Mouse (Mus musculus) myocyte (in vitro differentiated cells): ENCODE results near the gene Kdm6a. TPM values are rescaled to one million over a fixed set of nuclear protein-coding genes. Genes with fewer than 3 reads are reported as not detected.

ENCODE experiments used
- H3K27me3 ChIP-seq: one replicate; pipeline ENCODE4 v1.6.1; 2011; ENCODE audit not compliant: control insufficient read depth, insufficient read depth, insufficient read length
- H3K36me3 ChIP-seq: one replicate; pipeline ENCODE4 v1.6.1; 2011; ENCODE audit not compliant: control insufficient read depth, insufficient read depth
- H3K4me2 ChIP-seq: one replicate; pipeline ENCODE4 v1.6.1; 2011; ENCODE audit warnings: low read depth, control low read depth
- H3K4me3 ChIP-seq: one replicate; pipeline ENCODE4 v1.5.1; 2011; ENCODE audit warnings: mild to moderate bottlenecking, control low read depth, moderate library complexity
- H3K79me2 ChIP-seq: one replicate; pipeline ENCODE4 v1.6.1; 2011; ENCODE audit not compliant: control insufficient read depth, insufficient read depth
- H3ac ChIP-seq: one replicate; pipeline ENCODE4 v1.6.1; 2011; ENCODE audit not compliant: control insufficient read depth, insufficient read length
- CEBPB ChIP-seq: IDR thresholded peaks from 2 replicates; pipeline ENCODE4 v1.6.1; 2011; ENCODE audit warnings: mild to moderate bottlenecking, moderate library complexity; ENCODE audit not compliant: poor library complexity, insufficient read depth, severe bottlenecking
- E2F4 ChIP-seq: IDR thresholded peaks from one replicate; pipeline ENCODE4 v1.6.1; 2011; ENCODE audit warnings: mild to moderate bottlenecking, control low read depth, moderate library complexity; ENCODE audit not compliant: insufficient read depth
- MAX ChIP-seq: IDR thresholded peaks from one replicate; pipeline ENCODE4 v1.6.1; 2011; ENCODE audit warnings: low read depth, mild to moderate bottlenecking, control low read depth
- MYOD1 ChIP-seq, 3 experiments: IDR thresholded peaks; one replicate each; pipeline ENCODE4 v1.6.1; 2011; ENCODE audit warnings: control low read depth in 2 of 3, low read depth in 2 of 3, mild to moderate bottlenecking in 2 of 3, moderate library complexity in 1 of 3; ENCODE audit not compliant: insufficient read length in 2 of 3, control insufficient read depth in 1 of 3
- MYOG ChIP-seq, 3 experiments: IDR thresholded peaks; one replicate each; pipeline ENCODE4 v1.6.1; 2011; ENCODE audit warnings: control low read depth in 2 of 3, low read depth in 2 of 3, mild to moderate bottlenecking in 2 of 3; ENCODE audit not compliant: insufficient read length in 2 of 3, control insufficient read depth in 1 of 3, insufficient read depth in 1 of 3
- POLR2A ChIP-seq: IDR thresholded peaks from one replicate; pipeline ENCODE4 v1.6.1; 2011; ENCODE audit warnings: low read depth, mild to moderate bottlenecking, control low read depth, moderate library complexity; ENCODE audit not compliant: insufficient read length
- POLR2AphosphoS2 ChIP-seq: IDR thresholded peaks from one replicate; pipeline ENCODE4 v1.6.1; 2011; ENCODE audit warnings: low read depth, control low read depth; ENCODE audit not compliant: insufficient read length
- REST ChIP-seq: IDR thresholded peaks from one replicate; pipeline ENCODE4 v1.6.1; 2011; ENCODE audit warnings: mild to moderate bottlenecking, control low read depth, moderate library complexity; ENCODE audit not compliant: insufficient read depth, insufficient read length
- SRF ChIP-seq: IDR thresholded peaks from one replicate; pipeline ENCODE4 v1.6.1; 2011; ENCODE audit warnings: low read depth; ENCODE audit not compliant: control insufficient read depth, insufficient read length
- TCF12 ChIP-seq: IDR thresholded peaks from one replicate; pipeline ENCODE4 v1.6.1; 2011; ENCODE audit warnings: mild to moderate bottlenecking, control low read depth; ENCODE audit not compliant: poor library complexity, insufficient read depth, severe bottlenecking
- TCF3 ChIP-seq: IDR thresholded peaks from one replicate; pipeline ENCODE4 v1.6.1; 2011; ENCODE audit warnings: low read depth, control low read depth; ENCODE audit not compliant: insufficient read length
- USF1 ChIP-seq: IDR thresholded peaks from one replicate; pipeline ENCODE4 v1.6.1; 2011; ENCODE audit warnings: low read depth, mild to moderate bottlenecking, control low read depth, moderate library complexity
- polyA plus RNA-seq: library from polyadenylated mRNA; unstranded; fragments of >200 nt; fragmentation: generic; extraction: Trizol; gene quantifications from one replicate; pipeline ENCODE4 v1.2.1, GENCODE M21; 2012; ENCODE audit warnings: missing spikeins

Kdm6a gene
- polyA plus RNA-seq, 1 experiment: 5.7 TPM

DNA sequence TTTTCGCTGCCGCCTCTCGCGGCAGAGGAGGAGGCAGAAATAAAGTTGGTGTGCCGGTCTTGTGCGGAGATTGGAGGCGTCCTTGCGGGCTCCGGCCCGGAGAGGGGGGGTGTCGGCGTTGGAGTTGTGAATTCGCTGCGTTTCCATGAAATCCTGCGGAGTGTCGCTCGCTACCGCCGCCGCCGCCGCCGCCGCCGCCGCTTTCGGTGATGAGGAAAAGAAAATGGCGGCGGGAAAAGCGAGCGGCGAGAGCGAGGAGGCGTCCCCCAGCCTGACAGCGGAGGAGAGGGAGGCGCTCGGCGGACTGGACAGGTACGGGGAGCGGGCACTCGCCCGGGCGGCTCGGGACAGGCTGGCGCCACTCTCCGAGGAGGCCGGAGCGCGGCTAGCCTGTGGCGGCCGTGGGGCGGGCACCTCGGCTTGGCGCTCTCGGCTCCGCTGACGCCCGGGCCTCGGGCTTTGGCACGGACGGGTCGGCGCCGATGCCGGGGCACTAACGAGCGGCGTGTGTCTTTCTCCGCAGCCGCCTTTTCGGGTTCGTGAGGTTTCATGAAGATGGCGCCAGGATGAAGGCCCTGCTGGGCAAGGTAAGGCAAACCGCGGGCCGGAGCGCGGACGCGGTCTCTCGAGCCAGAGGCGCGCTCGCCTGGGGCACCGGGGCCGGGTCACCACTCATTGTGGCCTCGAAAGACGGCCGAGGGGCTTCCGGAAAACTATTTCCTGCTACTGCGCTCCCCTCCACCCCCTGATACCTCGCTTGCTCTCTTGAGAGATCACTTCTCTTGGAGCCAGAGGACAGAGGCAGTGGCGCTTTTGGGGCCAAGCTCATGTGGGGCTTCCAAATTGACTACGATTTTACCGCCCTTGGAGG is 721 bp downstream of the Kdm6a start:
- TF ChIP-seq POLR2A: no peak
- no peak for TF ChIP-seq TCF3
- TF ChIP-seq USF1: no peak
- no peak for TF ChIP-seq TCF12
- no peak for TF ChIP-seq MAX
- TF ChIP-seq MYOG (IDR thresholded peaks at IDR 0.05; ENCODE audit: control insufficient read depth in 1 of 3, insufficient read depth in 1 of 3, insufficient read length in 2 of 3, low read depth in 2 of 3): no peak
- TF ChIP-seq POLR2AphosphoS2: no peak
- TF ChIP-seq SRF: no peak
- TF ChIP-seq CEBPB: no peak
- TF ChIP-seq REST: no peak
- TF ChIP-seq MYOD1 (IDR thresholded peaks at IDR 0.05; ENCODE audit: control insufficient read depth in 1 of 3, insufficient read length in 2 of 3, low read depth in 2 of 3): no peak
- no peak for TF ChIP-seq E2F4
- H3ac ChIP-seq: peak overlapping the region; percentile 60
- no peaks in the 10 kb centered on the region for H3K27me3 ChIP-seq
- peak overlapping the region; percentile 53 for H3K4me2 ChIP-seq
- H3K36me3 ChIP-seq: no peaks in the 10 kb centered on the region
- peak overlapping the region; percentile 88 for H3K4me3 ChIP-seq
- H3K79me2 ChIP-seq: peaks cover 48% of the 10 kb centered on the region

DNA sequence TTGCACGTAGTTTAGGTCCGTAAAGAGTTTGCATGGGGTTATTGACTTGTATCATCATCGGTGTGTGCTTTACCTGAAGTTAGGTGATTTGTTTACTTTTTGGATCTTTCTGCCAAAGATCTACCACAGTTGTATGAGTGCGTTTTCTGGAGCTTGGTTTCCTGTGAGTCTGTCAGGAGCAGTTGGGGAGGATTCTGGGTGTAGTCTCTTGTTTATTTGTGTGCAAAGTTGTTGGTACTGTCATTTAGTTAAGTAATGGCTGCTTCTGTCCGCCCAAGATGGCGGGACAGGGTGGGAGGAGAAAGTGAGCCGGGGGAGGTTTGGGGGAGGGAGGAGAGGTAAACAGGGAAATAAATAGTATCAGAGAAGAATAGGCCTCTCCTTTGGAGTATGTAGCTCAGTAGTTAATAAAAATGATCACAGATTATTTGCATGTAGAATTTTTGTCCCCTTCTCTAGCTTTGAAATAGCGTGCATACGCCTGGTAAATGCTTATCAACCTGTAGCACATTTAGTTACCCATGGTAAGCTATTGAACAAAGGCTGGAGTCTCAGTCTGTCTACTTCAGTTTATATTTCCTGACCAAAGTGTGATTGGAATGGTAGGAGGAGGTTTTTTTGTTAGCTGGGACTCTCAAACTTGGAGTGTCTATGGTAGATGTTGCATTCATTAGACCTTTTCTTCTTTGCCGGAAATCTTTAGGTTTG is 1.7 kb downstream of the Kdm6a start:
- Histone ChIP-seq H3K4me2 (peak overlapping the region; percentile 72), H3K27me3 (no peaks in the 10 kb centered on the region), H3K4me3 (peak overlapping the region; percentile 88), H3K79me2 (peaks cover 58% of the 10 kb centered on the region), H3ac (peak overlapping the region; percentile 60), H3K36me3 (no peaks in the 10 kb centered on the region)
- TF ChIP-seq MAX (no peak), TCF3 (no peak), E2F4 (no peak), CEBPB (no peak), POLR2A (no peak), SRF (no peak), TCF12 (no peak), POLR2AphosphoS2 (no peak), MYOG (IDR thresholded peaks at IDR 0.05; ENCODE audit: control insufficient read depth in 1 of 3, insufficient read depth in 1 of 3, insufficient read length in 2 of 3, low read depth in 2 of 3) (no peak), REST (no peak), USF1 (no peak), MYOD1 (IDR thresholded peaks at IDR 0.05; ENCODE audit: control insufficient read depth in 1 of 3, insufficient read length in 2 of 3, low read depth in 2 of 3) (no peak)

DNA sequence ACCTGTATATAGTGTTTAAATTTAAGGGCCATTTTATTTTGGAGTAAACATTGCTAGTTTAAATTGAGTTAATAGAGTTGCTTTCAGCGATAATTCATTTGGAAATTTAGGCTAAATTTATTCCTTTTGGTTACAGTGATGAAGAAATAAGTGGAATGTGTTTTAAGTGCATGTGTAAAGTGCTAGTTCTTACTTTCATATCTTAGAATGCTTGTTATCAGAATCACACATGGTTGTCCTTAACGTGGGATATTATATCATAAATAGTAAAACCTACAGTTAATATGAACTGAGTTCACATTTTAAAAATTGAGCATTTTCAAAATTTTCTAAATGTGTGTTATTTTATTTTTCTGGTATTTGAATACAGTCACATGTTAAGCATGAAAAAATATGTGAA is 2.7 kb downstream of the Kdm6a start:
- peak overlapping the region; percentile 88 for H3K4me3 ChIP-seq
- peaks cover 67% of the 10 kb centered on the region for H3K79me2 ChIP-seq
- H3K4me2 ChIP-seq: peak overlapping the region; percentile 72
- TF ChIP-seq REST (no peak), TCF3 (no peak), MYOG (IDR thresholded peaks at IDR 0.05; ENCODE audit: control insufficient read depth in 1 of 3, insufficient read depth in 1 of 3, insufficient read length in 2 of 3, low read depth in 2 of 3) (no peak), E2F4 (no peak), MYOD1 (IDR thresholded peaks at IDR 0.05; ENCODE audit: control insufficient read depth in 1 of 3, insufficient read length in 2 of 3, low read depth in 2 of 3) (no peak)
- no peaks in the 10 kb centered on the region for H3K27me3 ChIP-seq
- no peak overlapping the region for H3ac ChIP-seq
- H3K36me3 ChIP-seq: no peaks in the 10 kb centered on the region

DNA sequence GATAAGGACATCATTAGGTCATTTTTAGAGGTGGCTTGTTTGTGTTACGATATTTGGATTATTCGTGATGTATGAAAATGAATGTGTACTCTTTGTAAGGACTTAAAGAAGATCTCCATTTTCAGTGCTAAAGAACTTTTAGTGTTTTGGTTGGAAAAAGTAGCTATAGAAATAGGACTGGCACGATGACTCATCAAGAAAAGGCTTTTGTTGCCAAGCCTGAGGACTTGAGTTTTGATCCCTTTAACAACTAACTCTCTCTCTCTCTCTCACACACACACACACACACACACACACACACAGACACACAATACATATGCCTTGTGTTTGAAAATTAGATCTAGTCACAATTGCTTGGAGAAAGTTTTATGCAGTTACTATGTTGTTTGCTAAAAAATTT is 4.6 kb downstream of the Kdm6a start:
- no peak for TF ChIP-seq SRF
- no peak for TF ChIP-seq POLR2A
- no peak for TF ChIP-seq MAX
- no peak for TF ChIP-seq TCF12
- no peak for TF ChIP-seq CEBPB
- TF ChIP-seq TCF3: no peak
- no peak for TF ChIP-seq REST
- no peak for TF ChIP-seq POLR2AphosphoS2
- no peak for TF ChIP-seq E2F4
- TF ChIP-seq USF1: no peak
- no peak for TF ChIP-seq MYOD1 (IDR thresholded peaks at IDR 0.05; ENCODE audit: control insufficient read depth in 1 of 3, insufficient read length in 2 of 3, low read depth in 2 of 3)
- no peak for TF ChIP-seq MYOG (IDR thresholded peaks at IDR 0.05; ENCODE audit: control insufficient read depth in 1 of 3, insufficient read depth in 1 of 3, insufficient read length in 2 of 3, low read depth in 2 of 3)
- Histone ChIP-seq H3K79me2 (peaks cover 85% of the 10 kb centered on the region), H3K4me2 (peak overlapping the region; percentile 36)

More for the DNA sequence above, 4.6 kb downstream of the Kdm6a start:
- no peaks in the 10 kb centered on the region for H3K36me3 ChIP-seq
- no peaks in the 10 kb centered on the region for H3K27me3 ChIP-seq
- no peak overlapping the region for H3ac ChIP-seq
- H3K4me3 ChIP-seq: no peak overlapping the region
